Mouse (Mus musculus) brown adipose tissue, adult 24 weeks (tissue): ENCODE results near the gene Rhox2a. TPM values are rescaled to one million over a fixed set of nuclear protein-coding genes. Genes with fewer than 3 reads are reported as not detected.
"Not testable (repeated sequence)": the region's sequence is repeated elsewhere in the genome, so short reads cannot be mapped to it uniquely, and the experiment has no call there.

Experiments used
- H3K27ac ChIP-seq: fragments of 200-500 bp; replicated peaks from 2 replicates; pipeline ENCODE4 v1.5.1; 2012; ENCODE audit warnings: low read depth, mild to moderate bottlenecking, low read length
- H3K4me1 ChIP-seq: fragments of 200-500 bp; 2 replicates; pipeline ENCODE4 v1.6.1; 2012; ENCODE audit warnings: low read length, mixed read lengths; ENCODE audit not compliant: control insufficient read depth, insufficient read depth, insufficient read length
- H3K4me3 ChIP-seq: fragments of 200-500 bp; 2 replicates; pipeline ENCODE4 v1.5.1; 2012; ENCODE audit warnings: low read depth, mild to moderate bottlenecking, low read length, moderate library complexity; ENCODE audit not compliant: insufficient read depth
- polyA plus RNA-seq: library from polyadenylated mRNA; stranded (reverse); fragments of >200 nt; gene quantifications from 2 replicates; pipeline ENCODE4 v1.2.4, GENCODE M21; 2012; ENCODE audit not compliant: missing spikeins, insufficient read depth, insufficient read length

The Rhox2a gene
- not detected in 2 replicates for polyA plus RNA-seq

DNA sequence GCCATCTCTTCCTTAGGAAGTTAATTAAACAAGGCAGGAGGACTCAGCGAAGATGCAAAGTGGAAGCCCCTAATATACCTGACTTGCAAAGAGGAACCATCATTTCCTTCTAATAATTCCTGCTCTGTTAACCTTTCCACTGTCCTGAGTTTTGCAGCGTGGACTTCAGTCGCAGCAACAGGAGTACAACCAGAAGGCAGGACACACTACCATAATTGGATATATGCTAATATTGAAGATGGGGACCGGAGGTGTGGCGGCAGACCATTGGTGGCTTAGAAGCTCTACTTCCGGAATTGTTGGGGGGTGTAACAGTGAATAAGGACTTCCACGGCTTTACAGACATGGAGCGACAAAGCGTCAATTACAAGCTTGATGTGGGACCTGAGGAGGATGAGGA, at the start of gene Rhox2a:
Rhox2a (plus strand) TSS at position 301 of the 400 bp plus-strand sequence.
- not testable (repeated sequence) for H3K27ac ChIP-seq, H3K4me1 ChIP-seq, H3K4me3 ChIP-seq

DNA sequence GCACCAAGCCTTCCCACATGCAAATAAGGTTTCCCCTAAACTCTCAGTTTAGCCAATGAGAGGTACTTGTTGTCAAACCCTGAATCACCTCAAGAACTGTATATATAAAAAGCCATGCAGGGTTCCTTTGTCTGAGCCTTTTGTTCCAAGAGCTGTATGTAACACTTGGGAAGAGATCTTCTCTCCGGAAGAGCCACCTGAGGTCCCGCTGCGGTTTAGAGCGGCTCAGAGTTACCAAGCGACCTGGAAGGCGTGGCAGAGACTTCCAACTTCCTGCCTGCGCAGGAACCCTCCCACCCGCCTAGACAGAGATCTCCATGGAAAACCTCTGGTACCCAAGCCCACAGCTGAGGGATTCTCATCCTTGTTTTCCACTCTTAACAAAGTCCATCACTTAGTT, 46.1 kb upstream of the Rhox2a start:
- H3K4me1 ChIP-seq = no peaks in the 10 kb centered on the region
- no peak overlapping the region for H3K27ac ChIP-seq
- H3K4me3 ChIP-seq = no peak overlapping the region

DNA sequence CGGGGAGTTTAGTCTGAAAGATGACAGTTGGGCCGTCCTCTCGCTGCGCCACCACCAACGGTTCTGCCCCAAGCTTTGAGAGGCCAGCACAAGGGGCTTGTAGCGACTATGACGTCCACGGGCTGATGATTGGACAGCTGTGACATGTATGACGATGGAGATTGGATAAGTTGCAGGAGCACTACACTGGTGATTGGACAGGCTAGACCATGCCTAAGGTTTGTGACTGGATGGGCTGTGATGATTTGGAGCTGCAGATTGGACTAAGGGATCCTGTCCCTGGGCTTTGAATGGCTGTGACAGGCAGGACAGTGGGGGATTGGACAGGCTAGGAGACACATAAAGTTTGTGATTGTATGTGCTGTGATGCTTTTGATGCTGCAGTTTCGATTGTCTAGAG, 33.8 kb upstream of the Rhox2a start, which contains the start of gene Gm9:
Gm9 (minus strand) TSS at position 101 of the 400 bp plus-strand sequence.
- Histone ChIP-seq H3K27ac (no peak within 1 kb of the TSS), H3K4me3 (no peak within 1 kb of the TSS), H3K4me1 (no peaks in the 10 kb centered on the region)

DNA sequence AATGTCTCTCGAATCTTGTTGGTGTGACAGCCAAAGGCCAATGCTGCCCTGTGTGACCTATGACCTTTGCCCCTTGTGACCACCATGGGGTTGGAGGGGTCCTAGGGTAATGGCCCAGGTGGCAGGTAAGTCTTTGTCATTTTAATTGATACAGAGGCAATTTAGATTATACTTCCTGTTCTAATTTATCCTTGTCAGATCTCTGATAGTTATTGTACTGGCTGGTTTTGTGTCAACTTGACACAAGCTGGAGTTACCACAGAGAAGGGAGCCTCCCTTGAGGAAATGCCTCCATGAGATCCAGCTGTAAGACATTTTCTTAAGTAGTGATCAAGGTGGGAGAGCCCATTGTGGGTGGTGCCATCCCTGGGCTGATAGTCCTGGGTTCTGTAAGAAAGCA, 22.6 kb upstream of the Rhox2a start, which contains the start of gene Rhox1:
Rhox1 (minus strand) TSS at position 101 of the 400 bp plus-strand sequence.
- H3K4me1 ChIP-seq, H3K4me3 ChIP-seq, H3K27ac ChIP-seq: not testable (repeated sequence)

DNA sequence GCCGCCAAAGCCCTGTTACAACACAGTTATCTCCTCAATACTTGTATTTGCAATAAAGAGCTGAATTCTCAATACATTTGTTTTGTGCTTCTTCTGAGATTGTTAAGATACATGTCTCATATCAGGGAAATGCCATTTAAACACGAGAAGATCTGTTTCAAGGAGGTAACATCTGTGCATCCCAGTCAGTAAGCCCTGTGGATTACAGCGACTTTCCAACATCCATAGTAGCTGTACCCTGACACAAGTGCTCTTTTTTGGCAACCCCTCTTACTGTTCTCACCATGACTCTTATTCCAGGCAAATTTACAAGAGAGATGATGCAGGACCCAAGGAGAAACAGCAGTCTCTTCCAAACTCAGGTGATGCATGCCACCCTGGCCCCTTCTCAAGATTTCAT, 4.8 kb downstream of the Rhox2a start, which contains the start of gene Rhox3a:
Rhox3a (plus strand) TSS at position 301 of the 400 bp plus-strand sequence.
- not testable (repeated sequence) for H3K4me3 ChIP-seq, H3K27ac ChIP-seq

DNA sequence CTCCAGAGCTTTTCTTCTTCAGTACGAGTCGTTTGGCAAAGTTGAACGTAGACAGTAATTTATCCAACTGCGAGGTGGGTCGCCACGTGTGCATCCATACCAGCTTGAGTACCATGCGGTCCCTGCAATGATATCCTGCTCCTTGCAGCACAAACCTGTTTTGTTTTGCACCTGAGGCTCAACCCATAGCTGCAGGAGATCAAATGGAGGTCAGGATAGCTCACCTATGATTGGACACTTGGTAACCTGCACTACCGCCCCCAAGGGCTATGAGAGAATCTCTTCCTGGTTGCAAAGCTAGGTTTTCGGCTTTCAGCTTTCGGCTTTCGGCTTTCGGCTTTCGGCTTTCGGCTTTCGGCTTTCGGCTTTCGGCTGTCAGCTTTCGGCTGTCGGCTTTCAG, 20.3 kb downstream of the Rhox2a start, which contains the start of gene Rhox4a:
Rhox4a (plus strand) TSS at position 301 of the 400 bp plus-strand sequence.
- not testable (repeated sequence) for H3K4me3 ChIP-seq, H3K27ac ChIP-seq, H3K4me1 ChIP-seq

More for the DNA sequence above, 4.8 kb downstream of the Rhox2a start, which contains the start of gene Rhox3a:
- not testable (repeated sequence) for H3K4me1 ChIP-seq

Other genes starting within 250 kb of the Rhox2a start
- gene Sowahd, start 196.1 kb upstream of the Rhox2a start, polyA plus RNA-seq = not detected in 2 replicates
- 550 and 567 TPM in 2 replicates for gene Rpl39, start 159.6 kb upstream of the Rhox2a start, polyA plus RNA-seq
- 9.0 and 11.5 TPM in 2 replicates for gene Upf3b, start 134.7 kb upstream of the Rhox2a start, polyA plus RNA-seq
- gene Nkap, start 118.2 kb upstream of the Rhox2a start, polyA plus RNA-seq = 7.0 and 10.9 TPM in 2 replicates
- not detected in 2 replicates for gene Akap14, start 76.1 kb upstream of the Rhox2a start, polyA plus RNA-seq
- 1,758 and 1,801 TPM in 2 replicates for gene Ndufa1, start 53.8 kb upstream of the Rhox2a start, polyA plus RNA-seq
- gene Rnf113a1, start 53.7 kb upstream of the Rhox2a start, polyA plus RNA-seq = 0.92 and 1.7 TPM in 2 replicates
- not detected in 2 replicates for gene Gm9, start 33.9 kb upstream of the Rhox2a start, polyA plus RNA-seq
- not detected in 2 replicates for gene Rhox1, start 22.7 kb upstream of the Rhox2a start, polyA plus RNA-seq
- gene Rhox3a, start 4.9 kb downstream of the Rhox2a start, polyA plus RNA-seq = not detected in 2 replicates
- gene Rhox4a, start 20.4 kb downstream of the Rhox2a start, polyA plus RNA-seq = not detected in 2 replicates
- gene Rhox3a2, start 135.1 kb downstream of the Rhox2a start, polyA plus RNA-seq = not detected in 2 replicates
- gene Rhox4a2, start 145.9 kb downstream of the Rhox2a start, polyA plus RNA-seq = not detected in 2 replicates
- gene Rhox2b, start 167.1 kb downstream of the Rhox2a start, polyA plus RNA-seq = not detected in 2 replicates
- gene Rhox4b, start 187.5 kb downstream of the Rhox2a start, polyA plus RNA-seq = not detected in 2 replicates
- not detected in 2 replicates for gene Rhox2c, start 208.7 kb downstream of the Rhox2a start, polyA plus RNA-seq
- gene Rhox3c, start 213.6 kb downstream of the Rhox2a start, polyA plus RNA-seq = not detected in 2 replicates
- not detected in 2 replicates for gene Rhox4c, start 235.4 kb downstream of the Rhox2a start, polyA plus RNA-seq
- not detected in 2 replicates for gene Rhox2d, start 248.5 kb downstream of the Rhox2a start, polyA plus RNA-seq